Mouse (Mus musculus): Measurements from ENCODE around the gene Fasn. TPM values are rescaled to one million over a fixed set of nuclear protein-coding genes. Genes with fewer than 3 reads are reported as not detected.

The Fasn gene
- polyA plus RNA-seq, 1 experiment from 2014 or later, result 24.9 TPM

GRCm38 (mm10) chr11:120822321-120822720, 2.0 kb downstream of the Fasn start:
- Histone ChIP-seq H3K4me2 (ENCODE audit: low read depth, low read length) (peak overlapping the region; percentile 72), H3K4me3 (ENCODE audit: low read length) (peak overlapping the region; percentile 78), H3K9me3 (replicated peaks; ENCODE audit: control insufficient read depth, low read length) (no peaks in the 10 kb centered on the region), H3K27ac (ENCODE audit: low read length) (no peak overlapping the region), H3K36me3 (ENCODE audit: control insufficient read depth, insufficient read depth) (peaks cover 29% of the 10 kb centered on the region), H3K4me1 (ENCODE audit: control insufficient read depth, insufficient read depth, low read length) (peaks cover 36% of the 10 kb centered on the region), H3K27me3 (ENCODE audit: control insufficient read depth, insufficient read depth, low read length) (no peaks in the 10 kb centered on the region), H3K9ac (ENCODE audit: low read length) (peak overlapping the region; percentile 93)
- no peak for ATAC-seq (replicated peaks; ENCODE audit: extremely low read depth, insufficient read depth, low FRiP score)
- 52% methylated on average over 4 of the region's 4 CpGs for WGBS

GRCm38 (mm10) chr11:120821076-120821922, 3.0 kb downstream of the Fasn start:
- no peaks in the 10 kb centered on the region for H3K27me3 ChIP-seq (ENCODE audit: control insufficient read depth, insufficient read depth, low read length)
- no peaks in the 10 kb centered on the region for H3K9me3 ChIP-seq (replicated peaks; ENCODE audit: control insufficient read depth, low read length)
- H3K4me1 ChIP-seq (ENCODE audit: control insufficient read depth, insufficient read depth, low read length), result peaks cover 36% of the 10 kb centered on the region
- H3K4me2 ChIP-seq (ENCODE audit: low read depth, low read length), result peak overlapping the region; percentile 13
- H3K4me3 ChIP-seq (ENCODE audit: low read length), result no peak overlapping the region
- ATAC-seq (replicated peaks; ENCODE audit: extremely low read depth, insufficient read depth, low FRiP score), result no peak
- H3K27ac ChIP-seq (ENCODE audit: low read length), result 0 out of 2 replicates have a peak overlapping the region, but pooled peaks have one; percentile 4
- no peak overlapping the region for H3K9ac ChIP-seq (ENCODE audit: low read length)
- 70% methylated on average over 14 of the region's 14 CpGs for WGBS
- H3K36me3 ChIP-seq (ENCODE audit: control insufficient read depth, insufficient read depth), result peaks cover 38% of the 10 kb centered on the region

DNA sequence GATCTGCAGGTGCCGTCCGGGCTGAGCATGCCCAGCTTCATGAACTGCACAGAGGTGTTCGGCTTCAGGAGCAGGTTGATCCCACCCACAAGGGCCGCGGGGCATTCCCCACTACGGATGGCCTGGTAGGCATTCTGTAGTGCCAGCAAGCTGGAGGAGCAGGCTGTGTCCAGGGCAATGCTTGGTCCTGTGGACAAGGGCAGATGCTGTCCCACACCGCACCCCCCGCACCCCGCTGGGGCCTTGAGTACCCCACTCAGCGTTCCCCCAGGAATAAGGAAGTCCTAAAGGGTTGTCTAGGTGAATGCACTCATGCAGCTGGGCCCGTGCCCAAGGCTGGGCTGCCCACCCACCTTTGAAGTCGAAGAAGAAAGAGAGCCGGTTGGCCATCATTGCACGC, 3.8 kb downstream of the Fasn start:
- WGBS, result 92% methylated on average over 14 of the region's 14 CpGs
- Histone ChIP-seq H3K27me3 (ENCODE audit: control insufficient read depth, insufficient read depth, low read length) (no peaks in the 10 kb centered on the region), H3K9me3 (replicated peaks; ENCODE audit: control insufficient read depth, low read length) (no peaks in the 10 kb centered on the region), H3K4me1 (ENCODE audit: control insufficient read depth, insufficient read depth, low read length) (peaks cover 31% of the 10 kb centered on the region), H3K27ac (ENCODE audit: low read length) (no peak overlapping the region), H3K9ac (ENCODE audit: low read length) (no peak overlapping the region), H3K4me3 (ENCODE audit: low read length) (no peak overlapping the region), H3K4me2 (ENCODE audit: low read depth, low read length) (no peak overlapping the region), H3K36me3 (ENCODE audit: control insufficient read depth, insufficient read depth) (peaks cover 45% of the 10 kb centered on the region)
- no peak for ATAC-seq (replicated peaks; ENCODE audit: extremely low read depth, insufficient read depth, low FRiP score)

- no peak for ATAC-seq (replicated peaks; ENCODE audit: extremely low read depth, insufficient read depth, low FRiP score)
- H3K9me3 ChIP-seq (replicated peaks; ENCODE audit: control insufficient read depth, low read length), result no peaks in the 10 kb centered on the region
- H3K9ac ChIP-seq (ENCODE audit: low read length), result no peak overlapping the region
- H3K27me3 ChIP-seq (ENCODE audit: control insufficient read depth, insufficient read depth, low read length), result no peaks in the 10 kb centered on the region
- H3K27ac ChIP-seq (ENCODE audit: low read length), result no peak overlapping the region
- H3K4me2 ChIP-seq (ENCODE audit: low read depth, low read length), result no peak overlapping the region
- H3K4me1 ChIP-seq (ENCODE audit: control insufficient read depth, insufficient read depth, low read length), result peaks cover 24% of the 10 kb centered on the region
- peaks cover 55% of the 10 kb centered on the region for H3K36me3 ChIP-seq (ENCODE audit: control insufficient read depth, insufficient read depth)
- 90% methylated on average over 6 of the region's 6 CpGs for WGBS
- no peak overlapping the region for H3K4me3 ChIP-seq (ENCODE audit: low read length)
Measured at GRCm38 (mm10) chr11:120819556-120819955, 4.8 kb downstream of the Fasn start.

- Histone ChIP-seq H3K4me2 (ENCODE audit: low read depth, low read length) (no peak overlapping the region), H3K27ac (ENCODE audit: low read length) (no peak overlapping the region), H3K27me3 (ENCODE audit: control insufficient read depth, insufficient read depth, low read length) (no peaks in the 10 kb centered on the region), H3K4me3 (ENCODE audit: low read length) (no peak overlapping the region), H3K9me3 (replicated peaks; ENCODE audit: control insufficient read depth, low read length) (no peaks in the 10 kb centered on the region), H3K4me1 (ENCODE audit: control insufficient read depth, insufficient read depth, low read length) (peaks cover 24% of the 10 kb centered on the region), H3K36me3 (ENCODE audit: control insufficient read depth, insufficient read depth) (peaks cover 68% of the 10 kb centered on the region), H3K9ac (ENCODE audit: low read length) (no peak overlapping the region)
- no peak for ATAC-seq (replicated peaks; ENCODE audit: extremely low read depth, insufficient read depth, low FRiP score)
- 95% methylated on average over 13 of the region's 13 CpGs for WGBS
Measured at GRCm38 (mm10) chr11:120818251-120818650, 6.1 kb downstream of the Fasn start.

DNA sequence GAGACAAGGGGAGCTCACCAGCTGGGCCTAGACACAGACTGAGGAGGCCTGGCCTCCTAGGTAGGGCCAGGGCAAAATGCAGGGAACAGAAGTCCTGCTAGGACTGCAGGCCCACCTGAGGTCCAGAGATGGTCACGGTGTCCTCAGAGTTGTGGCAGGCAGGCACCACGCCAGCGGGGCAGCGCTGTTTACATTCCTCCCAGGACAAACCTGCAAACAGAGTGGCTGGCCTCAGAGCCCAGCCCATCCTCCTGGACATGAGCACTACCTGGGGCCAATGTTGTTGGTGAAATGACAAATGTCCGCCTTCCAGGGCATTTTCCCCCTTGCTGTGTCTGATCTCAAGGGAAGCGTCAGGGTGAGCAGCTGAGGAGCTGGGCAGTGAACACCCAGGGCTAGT, 7.0 kb downstream of the Fasn start:
- no peak for ATAC-seq (replicated peaks; ENCODE audit: extremely low read depth, insufficient read depth, low FRiP score)
- 86% methylated on average over 6 of the region's 6 CpGs for WGBS

DNA sequence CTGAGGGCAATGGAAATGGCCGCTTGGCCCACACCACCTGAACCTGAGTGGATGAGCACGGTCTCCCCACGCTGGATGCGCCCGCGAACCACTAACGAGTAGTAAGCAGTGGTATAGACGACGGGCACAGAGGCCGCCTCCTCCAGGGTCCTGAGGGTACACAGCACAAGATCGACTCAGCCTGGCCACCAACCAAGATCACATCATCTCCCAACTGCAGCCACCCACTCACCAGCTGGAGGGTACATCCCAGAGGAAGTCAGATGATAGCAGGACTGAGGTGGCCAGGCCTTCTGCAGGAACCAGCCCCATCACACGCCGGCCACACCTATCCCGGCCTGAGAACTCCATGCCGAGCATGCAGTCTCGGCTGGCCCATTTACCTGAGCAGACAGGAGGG, 12.3 kb downstream of the Fasn start:
- ATAC-seq (replicated peaks; ENCODE audit: extremely low read depth, insufficient read depth, low FRiP score), result no peak
- H3K9ac ChIP-seq (ENCODE audit: low read length), result no peak overlapping the region
- H3K9me3 ChIP-seq (replicated peaks; ENCODE audit: control insufficient read depth, low read length), result no peaks in the 10 kb centered on the region
- no peaks in the 10 kb centered on the region for H3K27me3 ChIP-seq (ENCODE audit: control insufficient read depth, insufficient read depth, low read length)
- 93% methylated on average over 16 of the region's 16 CpGs for WGBS
- H3K36me3 ChIP-seq (ENCODE audit: control insufficient read depth, insufficient read depth), result peaks cover 95% of the 10 kb centered on the region
- no peaks in the 10 kb centered on the region for H3K4me1 ChIP-seq (ENCODE audit: control insufficient read depth, insufficient read depth, low read length)
- H3K4me2 ChIP-seq (ENCODE audit: low read depth, low read length), result no peak overlapping the region
- H3K4me3 ChIP-seq (ENCODE audit: low read length), result no peak overlapping the region
- H3K27ac ChIP-seq (ENCODE audit: low read length), result no peak overlapping the region

More for the DNA sequence above, 7.0 kb downstream of the Fasn start:
- Histone ChIP-seq H3K36me3 (ENCODE audit: control insufficient read depth, insufficient read depth) (peaks cover 75% of the 10 kb centered on the region), H3K4me1 (ENCODE audit: control insufficient read depth, insufficient read depth, low read length) (peaks cover 15% of the 10 kb centered on the region), H3K4me3 (ENCODE audit: low read length) (no peak overlapping the region), H3K9me3 (replicated peaks; ENCODE audit: control insufficient read depth, low read length) (no peaks in the 10 kb centered on the region), H3K27me3 (ENCODE audit: control insufficient read depth, insufficient read depth, low read length) (no peaks in the 10 kb centered on the region), H3K4me2 (ENCODE audit: low read depth, low read length) (no peak overlapping the region), H3K9ac (ENCODE audit: low read length) (no peak overlapping the region), H3K27ac (ENCODE audit: low read length) (no peak overlapping the region)

- WGBS, result 82% methylated on average over 12 of the region's 12 CpGs
- Histone ChIP-seq H3K4me1 (ENCODE audit: control insufficient read depth, insufficient read depth, low read length) (no peaks in the 10 kb centered on the region), H3K9me3 (replicated peaks; ENCODE audit: control insufficient read depth, low read length) (no peaks in the 10 kb centered on the region), H3K4me2 (ENCODE audit: low read depth, low read length) (no peak overlapping the region), H3K27ac (ENCODE audit: low read length) (no peak overlapping the region), H3K4me3 (ENCODE audit: low read length) (no peak overlapping the region), H3K27me3 (ENCODE audit: control insufficient read depth, insufficient read depth, low read length) (no peaks in the 10 kb centered on the region), H3K9ac (ENCODE audit: low read length) (no peak overlapping the region), H3K36me3 (ENCODE audit: control insufficient read depth, insufficient read depth) (peaks cover 66% of the 10 kb centered on the region)
- no peak for ATAC-seq (replicated peaks; ENCODE audit: extremely low read depth, insufficient read depth, low FRiP score)
Measured at GRCm38 (mm10) chr11:120808010-120808409, 16.3 kb downstream of the Fasn start.

- H3K9ac ChIP-seq (ENCODE audit: low read length), result no peak overlapping the region
- no peak overlapping the region for H3K4me2 ChIP-seq (ENCODE audit: low read depth, low read length)
- H3K9me3 ChIP-seq (replicated peaks; ENCODE audit: control insufficient read depth, low read length), result no peaks in the 10 kb centered on the region
- H3K4me1 ChIP-seq (ENCODE audit: control insufficient read depth, insufficient read depth, low read length), result no peaks in the 10 kb centered on the region; the same call in 1 of the 2 replicates
- H3K4me3 ChIP-seq (ENCODE audit: low read length), result no peak overlapping the region
- ATAC-seq (replicated peaks; ENCODE audit: extremely low read depth, insufficient read depth, low FRiP score), result no peak
- 88% methylated on average over 7 of the region's 7 CpGs for WGBS
- no peak overlapping the region for H3K27ac ChIP-seq (ENCODE audit: low read length)
- peaks cover 45% of the 10 kb centered on the region for H3K36me3 ChIP-seq (ENCODE audit: control insufficient read depth, insufficient read depth)
- no peaks in the 10 kb centered on the region for H3K27me3 ChIP-seq (ENCODE audit: control insufficient read depth, insufficient read depth, low read length)
Measured at GRCm38 (mm10) chr11:120805375-120806298, 18.7 kb downstream of the Fasn start.

All from heart, embryonic 16.5 days (tissue).